Mouse (Mus musculus) spleen, postnatal 0 days (tissue): ENCODE measurements around the gene Slc35g2. TPM values are rescaled to one million over a fixed set of nuclear protein-coding genes. Genes with fewer than 3 reads are reported as not detected.

Source experiments
- polyA plus RNA-seq: library from polyadenylated mRNA; unstranded; fragments of >200 nt; fragmentation: Nextera tagmentation; extraction: Ambion mirVana; gene quantifications from 2 replicates; pipeline ENCODE4 v1.2.1, GENCODE M21; 2015

The Slc35g2 gene
- polyA plus RNA-seq, result 0.76 and 0.91 TPM in 2 replicates

GRCm38 (mm10) chr9:100570626-100571233 lies at the start of gene Slc35g2:
Gene Slc35g2 (minus strand): TSS chr9:100571090.

DNA sequence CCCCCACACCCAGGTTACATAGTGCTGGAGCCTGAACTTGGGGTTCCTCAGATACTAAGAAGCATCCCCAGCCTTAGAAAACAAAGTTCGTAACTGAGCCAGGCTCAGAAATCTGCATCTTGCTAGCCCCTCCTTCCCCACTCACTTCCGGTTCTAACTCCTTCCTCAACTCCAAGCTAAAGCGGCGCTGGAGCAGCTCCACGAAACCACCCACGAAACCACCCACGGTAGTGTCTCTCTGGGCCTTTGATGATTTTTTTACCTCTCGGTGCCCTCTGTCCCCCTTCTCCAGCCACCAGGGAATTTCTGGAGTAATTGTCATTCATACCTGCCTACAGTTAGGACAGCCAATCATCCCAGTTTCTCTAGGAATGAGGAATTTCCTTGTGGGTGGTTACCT lies 26.7 kb upstream of the Slc35g2 start, which contains the start of gene Stag1:
TSS of gene Stag1 (plus strand) at position 253 of the 400 bp plus-strand sequence.

DNA sequence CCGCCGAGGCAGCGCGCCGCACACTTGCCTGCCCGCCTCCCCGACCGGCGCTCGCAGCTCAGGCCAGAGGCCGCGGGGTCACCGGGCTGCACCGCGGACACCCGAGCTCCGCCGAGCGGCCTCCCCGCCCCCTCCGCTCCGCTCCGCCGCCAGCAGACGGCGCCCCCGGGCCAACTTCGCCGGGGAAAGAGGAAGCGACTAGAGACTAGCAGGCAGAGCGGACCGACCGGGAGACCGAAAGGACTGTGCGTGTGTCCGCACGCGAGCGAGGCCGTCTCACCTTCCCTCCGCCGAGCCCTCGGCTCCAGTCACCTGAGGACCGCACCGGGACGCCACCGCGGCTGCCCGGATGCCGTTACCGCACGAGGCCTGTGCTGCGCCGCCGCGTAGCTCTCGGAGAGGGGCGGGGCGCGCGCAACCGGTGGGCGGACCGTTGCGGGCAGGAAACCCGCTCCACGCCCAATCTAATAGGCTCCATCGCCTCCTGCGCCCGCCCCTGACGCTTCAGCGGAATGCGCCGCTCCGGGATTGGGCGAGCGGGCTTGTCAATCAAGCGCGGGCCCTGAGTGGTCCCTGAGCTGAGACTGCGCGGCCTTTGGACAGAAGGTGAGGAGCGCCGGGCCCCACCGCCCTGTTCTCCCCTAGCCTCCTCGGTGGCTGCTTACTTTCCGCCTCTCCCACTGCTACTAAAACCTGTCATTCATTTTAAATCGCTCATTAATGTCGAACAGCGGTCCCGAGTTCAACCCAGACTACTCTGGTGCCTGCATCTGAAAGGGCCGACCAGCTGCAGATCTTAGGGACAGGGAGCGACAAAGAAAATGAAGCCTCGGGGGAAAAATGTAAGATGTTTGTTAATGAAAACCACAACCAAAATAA lies 24.9 kb downstream of the Slc35g2 start, which contains the start of gene Nck1:
TSS of gene Nck1 (minus strand) at position 420 of the 879 bp plus-strand sequence.

Other genes with a start within 250 kb of the Slc35g2 start
- gene Il20rb, start 84.3 kb downstream of the Slc35g2 start, polyA plus RNA-seq, result 0.85 and 1.5 TPM in 2 replicates
- 35.3 and 40.9 TPM in 2 replicates for gene Nck1, start 25.0 kb downstream of the Slc35g2 start, polyA plus RNA-seq
- gene Stag1, start 26.7 kb upstream of the Slc35g2 start, polyA plus RNA-seq, result 44.6 and 46.5 TPM in 2 replicates